Mouse (Mus musculus): Measurements from ENCODE around the gene Amacr. TPM values are rescaled to one million over a fixed set of nuclear protein-coding genes. Genes with fewer than 3 reads are reported as not detected.

The Amacr gene
- total and polyA plus RNA-seq, 3 experiments = 15.7 to 43.0 (median 29.6) TPM

GRCm38 (mm10) chr15:10960267-10960666 lies 21.3 kb upstream of the Amacr start:
- H3K4me1 ChIP-seq (ENCODE audit: control insufficient read depth in 1 of 2, insufficient read depth in 2 of 2) = no peaks in the 10 kb centered on the region
- no peak for DNase-seq (ENCODE audit: extremely low read depth)
- no peak overlapping the region for H3K4me2 ChIP-seq (ENCODE audit: insufficient read depth, low read depth, poor library complexity, severe bottlenecking)
- no peaks in the 10 kb centered on the region for H3K27me3 ChIP-seq (replicated peaks)
- TF ChIP-seq MEF2A (IDR thresholded peaks at IDR 0.05; ENCODE audit: borderline replicate concordance, low read depth, low read length) = no peak
- TF ChIP-seq BHLHE40 (IDR thresholded peaks at IDR 0.05; ENCODE audit: low read depth, low read length) = no peak
- TF ChIP-seq IRF4 (IDR thresholded peaks at IDR 0.05; ENCODE audit: low read depth, low read length) = no peak
- TF ChIP-seq CTCF (conservative IDR thresholded peaks at IDR 0.05 in 1 of 2, IDR thresholded peaks at IDR 0.05 in 1 of 2; ENCODE audit: low read depth in 2 of 2, low read length in 2 of 2) = no peak
- no peak for TF ChIP-seq JUND (conservative IDR thresholded peaks at IDR 0.05; ENCODE audit: low read depth, low read length)
- no peak for TF ChIP-seq SIN3A (IDR thresholded peaks at IDR 0.05; ENCODE audit: low read length)
- TF ChIP-seq EP300 (IDR thresholded peaks at IDR 0.05; ENCODE audit: low read length) = no peak
- no peak for TF ChIP-seq PAX5 (IDR thresholded peaks at IDR 0.05; ENCODE audit: low read length)
- TF ChIP-seq TCF12 (IDR thresholded peaks at IDR 0.05; ENCODE audit: low read depth, low read length) = no peak
- no peak for TF ChIP-seq ZKSCAN1 (IDR thresholded peaks at IDR 0.05; ENCODE audit: borderline replicate concordance, low read depth, low read length)
- TF ChIP-seq MAFK (IDR thresholded peaks at IDR 0.05; ENCODE audit: insufficient replicate concordance, low read length) = no peak
- no peak for TF ChIP-seq USF1 (IDR thresholded peaks at IDR 0.05; ENCODE audit: low read depth, low read length)
- TF ChIP-seq MYC (IDR thresholded peaks at IDR 0.05; ENCODE audit: low read depth, low read length) = no peak
- no peak for TF ChIP-seq MAZ (IDR thresholded peaks at IDR 0.05; ENCODE audit: low read depth, low read length)
- TF ChIP-seq NRF1 (IDR thresholded peaks at IDR 0.05; ENCODE audit: low read depth, low read length) = no peak
- TF ChIP-seq MXI1 (IDR thresholded peaks at IDR 0.05; ENCODE audit: low read depth, low read length) = no peak
- no peak overlapping the region for H3K27ac ChIP-seq (ENCODE audit: insufficient read depth, low read depth)
- no peaks in the 10 kb centered on the region for H3K79me2 ChIP-seq (replicated peaks; ENCODE audit: control insufficient read depth, extremely low read depth, insufficient read depth, poor library complexity, severe bottlenecking)
- H3K9me3 ChIP-seq (replicated peaks; ENCODE audit: low read length) = no peaks in the 10 kb centered on the region
- no peaks in the 10 kb centered on the region for H3K36me3 ChIP-seq (replicated peaks in 1 of 2; ENCODE audit: control insufficient read depth in 1 of 2, insufficient read depth in 1 of 2, low read length in 1 of 2)
- no peak overlapping the region for H3K4me3 ChIP-seq (replicated peaks in 1 of 3; ENCODE audit: low read depth in 2 of 3, low read length in 2 of 3, poor library complexity in 1 of 3)
- dilution Hi-C loops (cut with MboI; ENCODE audit: extremely low pct_ligation_motif_present, extremely low pct_unique_long_range_greater_than_20kb, low sequenced_read_pairs) = no loop called here
- no peak overlapping the region for H3K9ac ChIP-seq (ENCODE audit: insufficient read depth, low read depth)
- in situ Hi-C loops (cut with MboI; ENCODE audit: low pct_ligation_motif_present, low pct_unique_long_range_greater_than_20kb, low sequenced_read_pairs) = no loop called here

- no peaks in the 10 kb centered on the region for H3K4me1 ChIP-seq (ENCODE audit: control insufficient read depth in 1 of 2, insufficient read depth in 2 of 2)
- no peaks in the 10 kb centered on the region for H3K79me2 ChIP-seq (replicated peaks; ENCODE audit: control insufficient read depth, extremely low read depth, insufficient read depth, poor library complexity, severe bottlenecking)
- no peak overlapping the region for H3K9ac ChIP-seq (ENCODE audit: insufficient read depth, low read depth)
- no peaks in the 10 kb centered on the region for H3K36me3 ChIP-seq (replicated peaks in 1 of 2; ENCODE audit: control insufficient read depth in 1 of 2, insufficient read depth in 1 of 2, low read length in 1 of 2)
- H3K27me3 ChIP-seq (replicated peaks) = no peaks in the 10 kb centered on the region
- no peak overlapping the region for H3K27ac ChIP-seq (ENCODE audit: insufficient read depth, low read depth)
- in situ Hi-C loops (cut with MboI; ENCODE audit: low pct_ligation_motif_present, low pct_unique_long_range_greater_than_20kb, low sequenced_read_pairs) (no loop called here), dilution Hi-C loops (cut with MboI; ENCODE audit: extremely low pct_ligation_motif_present, extremely low pct_unique_long_range_greater_than_20kb, low sequenced_read_pairs) (no loop called here)
- DNase-seq (ENCODE audit: extremely low read depth) = no peak
- H3K4me2 ChIP-seq (ENCODE audit: insufficient read depth, low read depth, poor library complexity, severe bottlenecking) = no peak overlapping the region
- H3K9me3 ChIP-seq (replicated peaks; ENCODE audit: low read length) = no peaks in the 10 kb centered on the region
- no peak for TF ChIP-seq HCFC1 (IDR thresholded peaks at IDR 0.05; ENCODE audit: low read depth, low read length)
- TF ChIP-seq BHLHE40 (IDR thresholded peaks at IDR 0.05; ENCODE audit: low read depth, low read length) = no peak
- TF ChIP-seq ZC3H11A (IDR thresholded peaks at IDR 0.05; ENCODE audit: low read depth, low read length) = no peak
- no peak for TF ChIP-seq POLR2A (IDR thresholded peaks at IDR 0.05; ENCODE audit: low read depth, low read length)
- no peak for TF ChIP-seq JUN (IDR thresholded peaks at IDR 0.05; ENCODE audit: insufficient read depth, low read depth, low read length)
- no peak for TF ChIP-seq ZNF384 (IDR thresholded peaks at IDR 0.05; ENCODE audit: low read depth, low read length)
- TF ChIP-seq GABPA (IDR thresholded peaks at IDR 0.05; ENCODE audit: insufficient replicate concordance, low read depth, low read length) = no peak
- no peak for TF ChIP-seq PAX5 (IDR thresholded peaks at IDR 0.05; ENCODE audit: low read length)
- no peak for TF ChIP-seq MAX (IDR thresholded peaks at IDR 0.05; ENCODE audit: low read length)
- TF ChIP-seq TBP (conservative IDR thresholded peaks at IDR 0.05; ENCODE audit: low read depth, low read length) = no peak
- TF ChIP-seq SMC3 (IDR thresholded peaks at IDR 0.05; ENCODE audit: low read depth, low read length) = no peak
- no peak for TF ChIP-seq NELFE (IDR thresholded peaks at IDR 0.05; ENCODE audit: low read depth, low read length)
- no peak for TF ChIP-seq RAD21 (IDR thresholded peaks at IDR 0.05; ENCODE audit: low read depth, low read length)
- H3K4me3 ChIP-seq (replicated peaks in 1 of 3; ENCODE audit: low read depth in 2 of 3, low read length in 2 of 3, poor library complexity in 1 of 3) = no peak overlapping the region
Measured at GRCm38 (mm10) chr15:10962601-10963000, 19.0 kb upstream of the Amacr start.

Measured in CH12.LX (cell line).